Mouse (Mus musculus) hindlimb bud, embryonic 11.5 days (tissue): Measurements from ENCODE around the gene Supt4a.

Experiments used
- DNase-seq: peaks from one replicate; pipeline ENCODE4 v3.0.0-alpha.2; 2012; ENCODE audit warnings: low read depth, low spot score; ENCODE audit errors: extremely low spot score

Supt4a gene

GRCm38 (mm10) chr11:87737175-87737740, at the start of gene Supt4a:
TSS of gene Supt4a (plus strand) at chr11:87737552.
- DNase-seq = peak; percentile 80

- no peak for DNase-seq
Measured at GRCm38 (mm10) chr11:87688478-87689203, 48.7 kb upstream of the Supt4a start.

GRCm38 (mm10) chr11:87689402-87689808, 47.9 kb upstream of the Supt4a start:
- no peak for DNase-seq

- no peak for DNase-seq
Measured at GRCm38 (mm10) chr11:87690054-87690740, 47.2 kb upstream of the Supt4a start.

GRCm38 (mm10) chr11:87697131-87697682, 40.1 kb upstream of the Supt4a start:
- no peak for DNase-seq

GRCm38 (mm10) chr11:87698126-87698525, 39.2 kb upstream of the Supt4a start:
- no peak for DNase-seq

- DNase-seq = no peak
Measured at GRCm38 (mm10) chr11:87701108-87701507, 36.2 kb upstream of the Supt4a start.

- no peak for DNase-seq
Measured at GRCm38 (mm10) chr11:87701877-87702620, 35.3 kb upstream of the Supt4a start.

GRCm38 (mm10) chr11:87703654-87704053, 33.7 kb upstream of the Supt4a start:
- no peak for DNase-seq

- DNase-seq = no peak
Measured at GRCm38 (mm10) chr11:87704289-87704688, 33.1 kb upstream of the Supt4a start.

GRCm38 (mm10) chr11:87707570-87707969, 29.8 kb upstream of the Supt4a start:
- DNase-seq = no peak

- DNase-seq = no peak
Measured at GRCm38 (mm10) chr11:87708979-87709378, 28.4 kb upstream of the Supt4a start.

- peak; percentile 42 for DNase-seq
Measured at GRCm38 (mm10) chr11:87709513-87710261, 27.7 kb upstream of the Supt4a start.

- DNase-seq = no peak
Measured at GRCm38 (mm10) chr11:87710262-87710615, 27.1 kb upstream of the Supt4a start.

GRCm38 (mm10) chr11:87712188-87712587, 25.2 kb upstream of the Supt4a start:
- no peak for DNase-seq

GRCm38 (mm10) chr11:87715999-87716398, 21.4 kb upstream of the Supt4a start:
- no peak for DNase-seq

- no peak for DNase-seq
Measured at GRCm38 (mm10) chr11:87719526-87719925, 17.8 kb upstream of the Supt4a start.

- DNase-seq = no peak
Measured at GRCm38 (mm10) chr11:87720324-87720723, 17.0 kb upstream of the Supt4a start.

- DNase-seq = no peak
Measured at GRCm38 (mm10) chr11:87720839-87721238, 16.5 kb upstream of the Supt4a start.

GRCm38 (mm10) chr11:87722168-87722567, 15.2 kb upstream of the Supt4a start:
- no peak for DNase-seq
